Mouse (Mus musculus) testis, adult 2 months (tissue): ENCODE measurements around the gene Gm49368.

Source experiments
- CTCF ChIP-seq: fragments of 200-500 bp; IDR thresholded peaks from 2 replicates; pipeline ENCODE4 v1.5.1; 2012; ENCODE audit warnings: low read depth, mild to moderate bottlenecking, inconsistent platforms, low read length, moderate library complexity; ENCODE audit not compliant: control insufficient read depth, insufficient read depth, insufficient replicate concordance
- POLR2A ChIP-seq: fragments of 200-500 bp; IDR thresholded peaks from 2 replicates; pipeline ENCODE4 v1.6.1; 2012; ENCODE audit warnings: low read depth, mild to moderate bottlenecking, inconsistent platforms, low read length, moderate library complexity; ENCODE audit not compliant: control insufficient read depth

DNA sequence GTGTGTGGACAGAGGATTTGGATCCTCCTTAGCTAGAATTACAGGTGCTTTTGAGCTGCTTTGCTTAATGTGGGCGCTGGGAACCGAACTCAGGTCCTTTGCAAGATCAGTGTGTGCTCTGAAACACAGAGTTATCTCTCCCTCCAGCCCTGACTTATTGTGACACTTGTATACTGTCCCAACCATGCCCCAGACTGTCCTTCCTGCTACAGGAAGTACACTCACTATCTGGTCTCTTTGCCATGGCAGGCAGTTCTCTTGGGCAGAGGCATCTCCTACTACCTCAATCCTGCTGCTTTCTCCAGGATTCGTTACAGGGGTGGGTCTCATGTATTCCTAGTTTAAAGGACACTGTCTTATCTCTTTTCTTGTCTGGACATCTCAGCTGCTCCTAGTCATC lies 44.2 kb upstream of the Gm49368 start:
- TF ChIP-seq CTCF (no peak), POLR2A (no peak)
